Mouse (Mus musculus) liver, adult (tissue): ENCODE measurements around the gene Zfr.

Source experiments
- GATA4 ChIP-seq: IDR thresholded peaks from 2 replicates; pipeline ENCODE4 v1.6.1; 2014; ENCODE audit warnings: mild to moderate bottlenecking, low read length; ENCODE audit not compliant: insufficient replicate concordance

Zfr gene

GRCm38 (mm10) chr15:12135368-12135767 lies 17.7 kb downstream of the Zfr start:
- TF ChIP-seq GATA4, result no peak

- TF ChIP-seq GATA4, result no peak
Observed at GRCm38 (mm10) chr15:12136371-12136770, 18.7 kb downstream of the Zfr start.

GRCm38 (mm10) chr15:12140985-12141729 lies 23.5 kb downstream of the Zfr start:
- peak; percentile 50; the same call in 1 of the 2 replicates for TF ChIP-seq GATA4

DNA sequence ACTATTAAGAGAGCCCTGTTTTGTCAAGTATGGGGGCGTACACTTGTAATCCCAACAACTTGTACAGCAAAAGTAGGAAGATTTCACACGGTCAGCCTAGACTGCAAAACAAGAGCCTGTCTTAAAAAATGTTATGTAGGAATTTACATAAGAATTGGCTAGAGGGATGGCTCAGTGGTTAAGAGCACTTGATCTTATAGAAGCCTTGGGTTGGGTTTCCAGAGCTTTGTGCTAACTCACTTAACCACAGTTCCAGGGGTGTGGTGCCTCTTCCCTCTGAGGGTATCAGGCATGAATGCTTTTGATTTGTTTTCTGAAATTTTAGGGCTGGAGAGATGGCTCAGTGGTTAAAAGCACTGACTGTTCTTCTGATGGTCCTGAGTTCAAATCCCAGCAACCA lies 29.8 kb downstream of the Zfr start:
- no peak for TF ChIP-seq GATA4

- no peak for TF ChIP-seq GATA4
Observed at GRCm38 (mm10) chr15:12149501-12149900, 31.9 kb downstream of the Zfr start.

DNA sequence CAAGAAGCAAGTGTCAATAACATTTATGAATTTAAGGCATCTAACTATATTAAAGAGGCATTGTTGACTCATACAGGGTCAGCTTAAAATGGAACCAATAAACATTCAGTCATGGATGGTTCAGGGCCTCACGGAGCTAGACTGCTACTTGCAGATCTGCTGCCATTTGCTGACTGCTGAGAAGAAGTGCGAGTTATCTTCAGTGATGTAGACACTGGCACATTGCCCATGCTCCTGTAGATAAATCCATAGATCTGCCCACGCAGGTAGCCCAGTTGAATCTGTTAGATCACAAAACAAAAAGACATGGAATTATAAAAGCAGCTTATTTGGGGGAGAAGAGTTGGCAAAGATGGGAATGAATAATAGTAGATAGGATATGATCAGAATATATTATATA lies 36.1 kb downstream of the Zfr start:
- TF ChIP-seq GATA4, result no peak

GRCm38 (mm10) chr15:12178126-12178525 lies 60.5 kb downstream of the Zfr start:
- TF ChIP-seq GATA4, result no peak

DNA sequence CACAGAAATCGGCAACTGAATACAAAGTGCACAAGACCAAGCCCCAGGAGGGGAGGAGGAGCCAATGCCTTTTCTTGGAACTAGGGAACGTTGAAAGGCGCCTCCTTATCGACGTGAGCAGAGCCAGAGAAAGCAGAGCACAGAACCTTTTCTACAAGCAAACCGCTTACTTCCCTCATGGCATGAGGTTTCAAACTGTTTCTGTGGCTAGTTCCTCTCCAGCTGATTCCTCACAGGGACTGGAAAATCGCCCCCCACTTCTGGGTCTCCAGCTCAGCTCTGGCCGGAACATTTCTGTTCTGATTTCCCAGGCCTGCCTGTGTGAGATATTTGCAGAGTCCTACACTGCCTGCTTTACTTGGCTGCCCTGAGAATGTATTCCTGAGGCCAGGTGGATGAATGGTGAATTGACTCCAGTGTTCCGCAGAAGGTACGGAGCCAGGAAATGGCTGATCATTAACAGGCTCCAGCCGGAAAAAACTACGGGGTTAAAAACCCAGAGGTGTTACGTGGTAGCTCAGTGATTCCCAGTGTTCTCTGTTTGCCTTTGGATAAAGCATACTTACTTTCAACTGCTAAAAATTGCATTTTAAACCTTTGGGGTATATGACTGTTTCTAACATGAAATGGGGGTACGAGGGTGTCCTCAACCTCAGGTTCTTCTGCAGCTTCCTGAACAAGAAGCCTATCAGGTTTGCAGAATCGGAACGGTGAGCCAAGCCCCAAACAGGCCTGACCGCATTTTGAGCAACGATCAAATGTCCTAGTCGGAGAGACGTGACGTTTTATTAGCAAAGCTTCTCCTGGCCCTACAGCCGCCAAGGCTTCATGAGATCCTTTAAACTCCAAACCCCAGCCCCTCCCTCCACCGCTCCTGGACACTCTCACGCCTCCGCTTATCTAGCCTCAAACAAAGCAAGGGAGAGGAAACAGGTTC lies 76.5 kb downstream of the Zfr start:
- no peak for TF ChIP-seq GATA4

DNA sequence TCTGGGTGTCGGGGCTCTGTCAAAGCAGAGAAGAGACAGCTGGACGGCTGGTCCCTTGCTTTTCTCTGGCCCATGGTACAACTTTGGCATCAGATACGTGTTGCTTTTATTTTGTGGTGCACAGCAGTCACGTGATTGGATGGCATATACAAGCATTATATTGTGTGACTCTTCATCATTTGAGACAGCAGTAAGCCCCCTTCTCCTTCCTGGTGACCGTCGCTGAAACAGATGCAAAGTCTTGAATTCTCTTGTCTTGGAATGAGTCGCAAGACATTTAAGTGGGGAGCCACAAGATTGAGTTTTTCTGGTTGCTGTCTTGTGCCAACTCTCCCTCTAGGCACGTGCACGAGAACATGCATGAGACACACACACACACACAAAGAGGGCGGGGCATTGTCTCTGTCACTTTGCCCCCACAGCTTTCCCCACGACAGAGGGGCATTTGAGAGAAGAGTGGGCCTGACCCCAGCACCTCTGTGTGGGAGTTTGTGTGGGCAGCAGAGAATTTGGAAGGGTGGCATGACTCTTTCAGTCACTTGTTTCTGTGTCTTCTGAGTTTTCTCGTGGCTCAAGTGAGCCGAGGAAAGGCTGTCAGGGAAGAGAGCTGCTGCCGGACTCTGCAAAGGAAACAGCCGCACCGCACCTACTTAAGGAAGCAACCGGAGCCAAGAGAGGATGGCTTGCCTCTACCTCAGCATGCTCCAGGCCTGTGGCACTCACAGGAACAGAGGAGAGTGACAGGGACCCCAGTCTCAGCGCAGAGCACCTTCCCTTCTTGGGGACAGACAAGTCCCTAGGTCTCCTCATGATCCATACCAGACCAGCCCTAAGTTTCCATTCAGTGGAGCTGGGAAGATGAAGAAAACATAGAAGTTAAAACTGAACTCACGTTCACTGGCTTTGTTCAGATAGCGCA lies 77.4 kb downstream of the Zfr start:
- TF ChIP-seq GATA4, result no peak

DNA sequence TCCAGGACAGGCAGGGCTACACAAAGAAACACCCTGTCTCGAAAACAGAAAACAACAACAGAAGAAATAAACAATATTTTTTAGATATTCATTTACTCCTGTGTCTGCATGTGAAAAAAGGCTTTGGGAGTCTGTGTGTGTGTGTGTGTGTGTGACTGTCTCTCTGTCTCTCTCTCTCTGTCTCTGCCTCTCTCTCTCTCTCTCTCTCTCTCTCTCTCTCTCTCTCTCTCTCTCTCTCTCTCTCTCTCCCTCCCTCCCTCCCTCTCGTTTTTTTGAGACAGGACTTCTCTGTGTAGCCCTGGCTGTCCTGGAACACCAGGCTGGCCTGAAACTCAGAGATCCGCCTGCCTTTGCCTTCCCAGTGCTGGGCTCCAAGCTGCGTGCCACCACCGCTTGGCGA lies 78.3 kb downstream of the Zfr start:
- no peak for TF ChIP-seq GATA4

DNA sequence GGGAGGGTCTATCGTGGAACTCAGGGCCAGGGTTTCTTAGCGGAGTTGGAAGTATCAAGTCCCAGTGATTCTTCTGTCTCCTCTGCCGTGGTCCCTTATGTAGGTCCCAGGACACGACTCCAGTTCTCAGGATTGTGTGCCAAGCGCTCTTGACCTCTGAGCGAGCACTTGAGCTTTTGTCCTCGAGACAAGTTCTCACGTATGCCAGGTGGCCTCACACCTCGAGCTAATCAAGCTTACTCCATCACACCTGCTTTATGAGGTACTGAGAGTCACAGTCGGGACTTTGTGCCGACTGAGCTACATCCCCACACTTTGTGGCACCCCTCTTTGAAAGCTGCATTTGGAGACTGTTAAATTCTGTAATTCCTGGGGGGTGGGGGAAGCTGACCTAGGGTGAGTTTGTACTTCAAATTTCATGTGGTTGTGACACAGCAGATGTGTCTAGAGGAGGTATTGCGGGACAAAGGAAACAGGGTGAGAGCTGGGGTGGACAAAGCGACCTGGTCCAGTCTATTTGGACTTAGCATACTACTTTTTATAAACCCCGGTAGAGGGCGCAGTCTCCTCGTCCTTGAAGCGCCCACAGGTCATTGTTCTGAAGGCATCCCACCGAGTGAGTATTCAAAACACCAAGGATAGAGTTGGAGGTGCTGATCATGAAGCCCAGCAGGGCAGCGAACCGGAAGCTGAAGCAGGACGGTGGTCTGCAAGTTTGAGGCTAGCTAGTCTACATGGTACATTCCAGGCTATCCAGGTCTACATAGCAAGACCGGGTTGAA lies 79.0 kb downstream of the Zfr start:
- no peak for TF ChIP-seq GATA4

- TF ChIP-seq GATA4, result no peak
Observed at GRCm38 (mm10) chr15:12197361-12197760, 79.7 kb downstream of the Zfr start.

GRCm38 (mm10) chr15:12200021-12200420 lies 82.4 kb downstream of the Zfr start:
- TF ChIP-seq GATA4, result no peak

GRCm38 (mm10) chr15:12201856-12202255 lies 84.2 kb downstream of the Zfr start:
- TF ChIP-seq GATA4, result no peak

GRCm38 (mm10) chr15:12202456-12202855 lies 84.8 kb downstream of the Zfr start:
- no peak for TF ChIP-seq GATA4
